Mouse (Mus musculus) layer of hippocampus, postnatal 10 days (tissue): ENCODE data around the gene Rhob. TPM values are rescaled to one million over a fixed set of nuclear protein-coding genes. Genes with fewer than 3 reads are reported as not detected.

ENCODE experiments used
- DNase-seq, 2 experiments: peaks; one replicate each; pipeline ENCODE4 v3.0.0; 2021; ENCODE audit warnings: low spot score in 2 of 2
- long read RNA-seq: library from polyadenylated mRNA; stranded (forward); transcript quantifications from one replicate; pipeline ENCODE4 v2.0.0, GENCODE M21; 2023
- total RNA-seq, 2 experiments: library from RNA; stranded (reverse); gene quantifications; 2 replicates each; pipeline ENCODE4 v1.2.3; 2021

Gene Rhob
- 100 to 1,000 TPM; 303 to 334 TPM for total RNA-seq
- long read RNA-seq, transcript Rhob-201 (1 exons, 2,349 nt): major isoform, 58 of 58 reads
- long read RNA-seq, partial matches to known transcripts: 0 of 58 reads
- long read RNA-seq, other reads (novel, unspliced or antisense): 0 of 58 reads

- DNase-seq: peak; percentile 95 to 97
Observed at GRCm38 (mm10) chr12:8499871-8500596, at the start of gene Rhob. Gene Rhob (minus strand): TSS chr12:8500009.

GRCm38 (mm10) chr12:8547357-8547756, 47.5 kb upstream of the Rhob start:
- DNase-seq: peak; percentile 58 to 66

- no peak for DNase-seq
Observed at GRCm38 (mm10) chr12:8546801-8547200, 47.0 kb upstream of the Rhob start.

GRCm38 (mm10) chr12:8545066-8545610, 45.3 kb upstream of the Rhob start:
- DNase-seq: no peak

GRCm38 (mm10) chr12:8542371-8542770, 42.6 kb upstream of the Rhob start:
- no peak for DNase-seq

GRCm38 (mm10) chr12:8539471-8539870, 39.7 kb upstream of the Rhob start:
- DNase-seq: no peak

GRCm38 (mm10) chr12:8537291-8537690, 37.5 kb upstream of the Rhob start:
- DNase-seq: no peak

GRCm38 (mm10) chr12:8536221-8536965, 36.6 kb upstream of the Rhob start:
- no peak for DNase-seq

GRCm38 (mm10) chr12:8535596-8535995, 35.8 kb upstream of the Rhob start:
- no peak for DNase-seq

- no peak for DNase-seq
Observed at GRCm38 (mm10) chr12:8534915-8535314, 35.1 kb upstream of the Rhob start.

GRCm38 (mm10) chr12:8527770-8528169, 28.0 kb upstream of the Rhob start:
- no peak for DNase-seq

GRCm38 (mm10) chr12:8527175-8527574, 27.4 kb upstream of the Rhob start:
- DNase-seq: no peak

GRCm38 (mm10) chr12:8524062-8524461, 24.3 kb upstream of the Rhob start:
- no peak for DNase-seq

- no peak for DNase-seq
Observed at GRCm38 (mm10) chr12:8522711-8523110, 22.9 kb upstream of the Rhob start.

- DNase-seq: peak in 1 of 2 experiments; percentile 34
Observed at GRCm38 (mm10) chr12:8521375-8522047, 21.7 kb upstream of the Rhob start.

GRCm38 (mm10) chr12:8519431-8520160, 19.8 kb upstream of the Rhob start:
- DNase-seq: no peak

- no peak for DNase-seq
Observed at GRCm38 (mm10) chr12:8511037-8511882, 11.5 kb upstream of the Rhob start.

GRCm38 (mm10) chr12:8510317-8510988, 10.6 kb upstream of the Rhob start:
- DNase-seq: no peak

GRCm38 (mm10) chr12:8509693-8510092, 9.9 kb upstream of the Rhob start:
- DNase-seq: no peak
